ENCODE assay signal across 8 mouse cellular contexts in the genomic region with DNA sequence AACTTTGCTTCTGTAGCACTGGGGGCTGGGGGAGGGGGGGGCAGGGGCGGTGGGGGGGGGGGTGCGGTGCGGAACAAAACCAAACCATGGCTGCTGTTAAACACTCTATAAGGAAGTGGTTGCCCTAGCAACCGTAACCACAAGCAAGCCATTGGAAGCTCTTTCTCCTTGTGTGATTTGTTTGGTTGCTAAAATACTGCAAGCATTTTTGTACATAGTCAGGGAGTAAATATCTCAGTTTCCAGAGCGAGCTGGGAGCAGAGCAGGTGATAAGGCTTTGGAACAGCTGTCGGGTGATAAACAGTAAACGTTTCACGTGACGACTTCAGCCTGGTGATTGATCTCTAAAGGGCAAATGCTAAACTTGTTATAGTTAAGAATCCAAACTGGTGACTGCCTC.
DNase-seq lines count a peak whose midpoint lies in the region; ATAC-seq and TF ChIP-seq lines count a peak whose summit lies in the region.

No protein-coding gene starts in this region.

- H3K36me3 ChIP-seq in embryonic facial prominence, embryonic 11.5 days (replicated peaks; ENCODE audit: control insufficient read depth, insufficient read depth, low read depth, low read length): no peaks in the 10 kb centered on the region
- H3K36me3 ChIP-seq in embryonic facial prominence, embryonic 10.5 days (replicated peaks): no peaks in the 10 kb centered on the region
- H3K36me3 ChIP-seq in hindbrain, embryonic 11.5 days (ENCODE audit: control insufficient read depth, insufficient read depth, low read length): no peaks in the 10 kb centered on the region
- H3K36me3 ChIP-seq in stomach, postnatal 0 days (ENCODE audit: control insufficient read depth, insufficient read depth, low read length): no peaks in the 10 kb centered on the region

- H3K27me3 ChIP-seq in embryonic facial prominence, embryonic 11.5 days (ENCODE audit: control insufficient read depth, insufficient read depth, low read length): no peaks in the 10 kb centered on the region
- no peaks in the 10 kb centered on the region for H3K27me3 ChIP-seq in embryonic facial prominence, embryonic 10.5 days (replicated peaks; ENCODE audit: low read depth, poor library complexity, severe bottlenecking)
- no peaks in the 10 kb centered on the region for H3K27me3 ChIP-seq in hindbrain, embryonic 11.5 days (ENCODE audit: control insufficient read depth, insufficient read depth, low read length)
- H3K27me3 ChIP-seq in stomach, postnatal 0 days (ENCODE audit: control insufficient read depth, insufficient read depth, low read length): no peaks in the 10 kb centered on the region

- H3K27ac ChIP-seq in embryonic facial prominence, embryonic 11.5 days (replicated peaks; ENCODE audit: low read depth, low read length): no peak overlapping the region; the same call in 1 of the 2 replicates
- no peak overlapping the region; the same call in 1 of the 2 replicates for H3K27ac ChIP-seq in embryonic facial prominence, embryonic 10.5 days (replicated peaks)
- no peak overlapping the region for H3K27ac ChIP-seq in hindbrain, embryonic 11.5 days (ENCODE audit: low read depth, low read length)
- H3K27ac ChIP-seq in stomach, postnatal 0 days (replicated peaks): no peak overlapping the region

- TF ChIP-seq CTCF in stomach, postnatal 0 days (IDR thresholded peaks at IDR 0.05; ENCODE audit: low read depth): no peak

- no peak; the same call in 1 of the 2 replicates for ATAC-seq in embryonic facial prominence, embryonic 11.5 days (replicated peaks; ENCODE audit: insufficient number of reproducible peaks, low FRiP score, low TSS enrichment, low read depth)
- ATAC-seq in hindbrain, embryonic 11.5 days (ENCODE audit: low FRiP score): peak; percentile 69
- peak; percentile 74 for ATAC-seq in stomach, postnatal 0 days (ENCODE audit: low FRiP score, low TSS enrichment)

- H3K4me1 ChIP-seq in embryonic facial prominence, embryonic 11.5 days (ENCODE audit: control insufficient read depth, insufficient read depth, low read length): no peaks in the 10 kb centered on the region
- peaks cover 7% of the 10 kb centered on the region for H3K4me1 ChIP-seq in embryonic facial prominence, embryonic 10.5 days
- H3K4me1 ChIP-seq in hindbrain, embryonic 11.5 days (replicated peaks; ENCODE audit: control insufficient read depth, insufficient read depth, low read length): no peaks in the 10 kb centered on the region
- no peaks in the 10 kb centered on the region for H3K4me1 ChIP-seq in stomach, postnatal 0 days (replicated peaks; ENCODE audit: control insufficient read depth, insufficient read depth)

- no peaks in the 10 kb centered on the region for H3K9me3 ChIP-seq in embryonic facial prominence, embryonic 11.5 days (replicated peaks; ENCODE audit: control insufficient read depth, low read length)
- no peaks in the 10 kb centered on the region for H3K9me3 ChIP-seq in embryonic facial prominence, embryonic 10.5 days
- no peaks in the 10 kb centered on the region for H3K9me3 ChIP-seq in hindbrain, embryonic 11.5 days (ENCODE audit: control insufficient read depth, low read length)
- H3K9me3 ChIP-seq in stomach, postnatal 0 days (ENCODE audit: control insufficient read depth, low read length): no peaks in the 10 kb centered on the region

- 56% methylated on average over 9 of the region's 9 CpGs for WGBS in embryonic facial prominence, embryonic 11.5 days
- WGBS in embryonic facial prominence, embryonic 10.5 days: 64% methylated on average over 9 of the region's 9 CpGs
- WGBS in hindbrain, embryonic 11.5 days: 39% methylated on average over 9 of the region's 9 CpGs
- WGBS in stomach, postnatal 0 days: 6% methylated on average over 9 of the region's 9 CpGs

- H3K9ac ChIP-seq in embryonic facial prominence, embryonic 11.5 days (replicated peaks; ENCODE audit: low read length): no peak overlapping the region
- H3K9ac ChIP-seq in hindbrain, embryonic 11.5 days (ENCODE audit: low read depth, low read length): no peak overlapping the region
- H3K9ac ChIP-seq in stomach, postnatal 0 days (ENCODE audit: low read length): no peak overlapping the region

- H3K4me3 ChIP-seq in embryonic facial prominence, embryonic 11.5 days (ENCODE audit: low read depth, low read length): no peak overlapping the region
- no peak overlapping the region for H3K4me3 ChIP-seq in embryonic facial prominence, embryonic 10.5 days
- no peak overlapping the region for H3K4me3 ChIP-seq in hindbrain, embryonic 11.5 days (ENCODE audit: low read depth, low read length)
- no peak overlapping the region for H3K4me3 ChIP-seq in stomach, postnatal 0 days (ENCODE audit: low read depth, low read length)

- peak; percentile 51 for DNase-seq in embryonic facial prominence, embryonic 11.5 days (ENCODE audit: low spot score)
- no peak for DNase-seq in embryonic facial prominence, embryonic 10.5 days (ENCODE audit: low spot score)
- peak; percentile 62 for DNase-seq in embryo, embryonic 10.5 days (ENCODE audit: low spot score)
- peak; percentile 47 for DNase-seq in hindbrain, embryonic 11.5 days (ENCODE audit: low spot score)
- peak; percentile 16 for DNase-seq in lung, postnatal 10 days
- DNase-seq in stomach, postnatal 0 days (ENCODE audit: low spot score): peak; percentile 28
- no peak for DNase-seq in frontal cortex, postnatal 14 days (ENCODE audit: low spot score in 2 of 2)
- no peak for DNase-seq in urinary bladder, postnatal 14 days (ENCODE audit: low spot score)

- H3K4me2 ChIP-seq in embryonic facial prominence, embryonic 11.5 days (ENCODE audit: low read depth, low read length): no peak overlapping the region
- no peak overlapping the region for H3K4me2 ChIP-seq in hindbrain, embryonic 11.5 days (replicated peaks; ENCODE audit: low read depth, low read length)
- no peak overlapping the region for H3K4me2 ChIP-seq in stomach, postnatal 0 days (replicated peaks; ENCODE audit: low read depth)

- TF ChIP-seq EP300 in stomach, postnatal 0 days (optimal IDR thresholded peaks at IDR 0.05): no peak

Comparison
In these comparisons a context has a peak if more than half of its experiments do, and no peak if none do; other contexts are left out.
1. DNase-seq: peak in embryonic facial prominence, embryonic 11.5 days (single experiment), embryo, embryonic 10.5 days (single experiment), hindbrain, embryonic 11.5 days (single experiment), lung, postnatal 10 days (single experiment) and stomach, postnatal 0 days (single experiment); none in embryonic facial prominence, embryonic 10.5 days (single experiment), frontal cortex, postnatal 14 days (0 of 2) and urinary bladder, postnatal 14 days (single experiment).